Mouse (Mus musculus): Measurements from ENCODE around the gene Chrne.

Chrne gene

GRCm38 (mm10) chr11:70619101-70619500 lies at the start of gene Chrne:
Gene Chrne, minus strand, starts transcription at chr11:70619216.
- no peak for DNase-seq

- peak; percentile 79 to 88 for DNase-seq
Observed at GRCm38 (mm10) chr11:70668335-70668770, 49.3 kb upstream of the Chrne start.

GRCm38 (mm10) chr11:70667271-70668150 lies 48.5 kb upstream of the Chrne start:
- DNase-seq = no peak

DNA sequence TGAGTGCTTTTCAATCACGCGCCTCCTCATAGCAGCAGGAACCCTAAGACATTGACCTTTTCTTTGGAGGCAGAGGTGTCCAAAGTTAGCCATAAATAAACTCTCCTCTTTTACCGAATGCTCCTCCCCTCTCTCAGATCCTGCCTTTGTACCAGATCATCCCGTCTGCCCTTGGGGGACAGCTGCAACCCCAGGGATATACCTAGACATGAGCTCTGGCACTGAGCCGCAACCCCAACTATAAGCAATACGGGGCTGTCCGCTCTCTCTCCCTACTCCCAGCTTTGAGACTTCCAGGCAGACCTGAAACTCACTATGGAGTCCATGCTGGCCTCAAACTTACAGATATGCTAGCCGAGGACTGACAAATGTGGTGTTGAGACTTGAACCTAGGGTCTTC lies 47.7 kb upstream of the Chrne start:
- no peak for DNase-seq

- no peak for DNase-seq
Observed at GRCm38 (mm10) chr11:70664741-70665140, 45.7 kb upstream of the Chrne start.

DNA sequence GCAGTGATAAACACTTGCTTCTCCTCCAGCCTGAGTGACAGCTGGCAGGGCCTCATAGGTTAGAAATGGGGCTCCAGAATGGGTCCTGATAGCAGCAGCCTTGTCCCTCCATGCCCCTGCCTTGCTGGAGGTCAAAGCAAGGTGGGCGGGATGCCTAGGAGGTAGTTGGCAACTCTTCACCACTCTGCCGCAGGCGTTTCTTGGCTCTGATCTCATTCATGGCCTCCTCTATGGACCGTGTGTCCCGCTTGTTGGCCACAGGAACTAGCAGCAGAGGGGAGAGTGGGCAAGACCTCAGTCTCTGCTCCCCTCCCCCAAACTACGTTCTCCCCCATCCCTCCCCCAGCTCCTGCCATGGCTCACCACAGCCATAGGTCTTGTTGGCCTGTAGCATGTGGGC lies 44.9 kb upstream of the Chrne start:
- no peak for DNase-seq

DNA sequence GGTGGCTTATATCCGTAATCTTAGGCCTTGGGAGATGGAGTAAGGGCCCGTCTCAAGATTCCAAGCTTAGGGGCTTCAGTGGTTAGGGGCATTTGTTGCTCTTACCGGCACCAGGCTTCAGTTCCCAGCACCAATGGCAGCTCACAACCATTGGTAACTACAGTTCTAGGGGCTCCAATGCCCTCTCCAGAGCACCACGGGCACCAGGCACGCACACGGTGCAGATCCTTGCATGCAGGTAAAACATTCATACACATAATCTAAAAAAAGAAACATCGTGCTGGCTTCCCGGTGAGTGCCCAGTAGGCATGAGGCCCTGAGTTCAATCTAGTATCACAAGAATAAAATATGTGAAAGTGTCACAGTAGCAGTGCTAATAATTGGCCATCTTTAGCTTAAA lies 44.1 kb upstream of the Chrne start:
- no peak for DNase-seq

- no peak for DNase-seq
Observed at GRCm38 (mm10) chr11:70660571-70660970, 41.6 kb upstream of the Chrne start.

- no peak for DNase-seq
Observed at GRCm38 (mm10) chr11:70658942-70659341, 39.9 kb upstream of the Chrne start.

DNA sequence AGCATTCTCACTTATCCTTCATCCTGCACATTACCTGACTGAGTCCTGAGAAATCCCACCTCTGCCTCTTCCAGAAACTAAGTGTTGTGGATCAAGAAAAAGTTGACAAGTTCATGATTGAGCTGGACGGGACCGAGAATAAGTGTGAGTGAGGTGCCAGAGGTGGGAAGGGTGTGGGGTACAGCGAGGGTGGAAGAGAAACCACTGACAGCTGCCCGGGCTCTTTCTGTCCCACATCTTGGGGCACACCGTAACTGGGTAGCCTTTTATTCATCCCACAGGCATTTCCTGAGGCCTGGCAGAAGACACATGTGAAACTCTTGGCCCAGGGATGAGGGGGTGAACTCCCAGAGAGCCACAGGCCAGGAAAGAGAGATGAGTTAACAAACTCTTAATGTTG lies 39.5 kb upstream of the Chrne start:
- no peak for DNase-seq

GRCm38 (mm10) chr11:70657991-70658390 lies 39.0 kb upstream of the Chrne start:
- no peak for DNase-seq

DNA sequence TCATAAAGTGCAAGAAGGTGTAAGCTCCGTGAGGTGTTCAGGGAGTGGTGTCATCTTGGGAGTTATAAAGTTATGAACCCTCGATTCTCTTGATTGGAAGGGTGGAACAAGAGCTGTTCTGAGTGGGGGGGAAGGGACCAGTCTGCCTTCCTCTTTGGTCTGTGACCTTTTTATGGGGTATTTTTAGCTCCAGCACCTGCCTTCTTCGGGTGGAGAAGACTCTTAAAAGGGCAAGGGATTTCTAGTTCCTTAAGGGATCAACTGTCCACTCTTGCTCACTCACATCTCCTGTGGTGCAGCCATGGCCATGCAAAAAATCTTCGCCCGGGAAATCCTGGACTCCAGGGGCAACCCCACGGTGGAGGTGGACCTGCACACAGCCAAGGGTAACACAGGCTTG lies 38.6 kb upstream of the Chrne start:
- no peak for DNase-seq

DNA sequence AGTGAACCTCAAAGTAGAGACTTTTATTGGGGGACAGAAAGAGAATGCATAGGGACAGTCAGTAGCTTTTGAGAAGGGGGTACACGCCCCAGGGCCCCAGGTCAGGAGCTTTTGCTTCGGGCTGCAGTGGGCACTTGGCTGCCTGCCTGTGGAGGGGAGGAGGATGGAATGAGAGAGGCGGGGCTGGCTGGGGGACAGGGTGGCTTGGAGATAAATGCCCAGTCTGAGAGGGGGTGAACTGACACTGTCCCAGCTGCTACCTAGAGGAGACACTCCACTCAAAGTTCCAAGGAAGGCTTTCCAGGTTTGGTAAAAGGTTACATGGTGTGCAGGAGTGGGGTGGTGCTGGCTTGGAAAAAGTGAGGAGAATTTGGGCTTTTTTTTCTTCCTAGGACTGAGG lies 37.9 kb upstream of the Chrne start, which contains the start of gene Eno3:
TSS of gene Eno3 (plus strand) at position 239 of the 400 bp plus-strand sequence.
- DNase-seq = peak; percentile 50 to 52

GRCm38 (mm10) chr11:70656456-70656927 lies 37.5 kb upstream of the Chrne start:
- peak; percentile 56 to 72 for DNase-seq

DNA sequence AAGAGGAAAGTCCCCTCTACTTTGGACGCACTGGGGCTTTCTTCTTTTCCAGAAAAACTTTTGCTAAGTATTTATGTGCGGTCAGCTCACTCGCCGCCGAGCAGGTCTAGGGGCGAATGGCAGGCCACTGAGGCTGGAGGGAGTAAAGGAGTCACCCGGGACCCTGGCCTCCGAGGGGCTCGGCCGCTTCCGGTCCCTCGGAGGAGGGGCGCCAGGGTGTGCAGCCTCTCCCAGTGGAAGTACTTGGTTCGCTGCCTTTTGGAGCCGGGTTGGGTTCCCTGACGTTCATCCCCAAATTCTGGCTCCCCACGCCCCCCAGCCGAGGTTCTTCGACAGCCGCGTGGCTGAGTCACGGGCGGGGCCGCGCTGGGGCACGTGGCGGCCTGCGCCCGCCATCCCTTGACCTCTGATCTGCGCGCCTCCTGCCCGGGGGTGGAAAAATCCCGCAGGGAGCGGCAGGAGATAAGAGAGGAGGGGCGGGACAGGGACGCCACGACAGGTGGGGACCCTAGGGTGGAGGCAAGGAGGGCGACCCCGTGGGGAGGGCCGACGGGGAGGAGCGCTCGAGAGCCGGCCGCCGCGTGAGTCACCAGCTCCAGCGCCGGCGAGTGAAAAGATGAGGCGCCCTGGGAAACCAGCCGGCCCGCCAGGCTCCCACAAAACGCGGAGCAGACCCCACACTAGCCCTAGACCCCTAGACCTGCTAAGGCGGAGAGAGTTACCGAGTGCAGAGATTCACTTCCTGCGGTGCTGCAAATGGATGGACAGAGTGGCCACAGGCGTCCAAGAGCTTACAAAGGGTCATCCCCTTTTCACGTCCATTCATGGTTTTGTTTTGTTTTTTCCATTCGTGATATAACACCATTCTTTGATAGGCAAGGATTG lies 36.8 kb upstream of the Chrne start:
- DNase-seq = peak; percentile 70 to 81

DNA sequence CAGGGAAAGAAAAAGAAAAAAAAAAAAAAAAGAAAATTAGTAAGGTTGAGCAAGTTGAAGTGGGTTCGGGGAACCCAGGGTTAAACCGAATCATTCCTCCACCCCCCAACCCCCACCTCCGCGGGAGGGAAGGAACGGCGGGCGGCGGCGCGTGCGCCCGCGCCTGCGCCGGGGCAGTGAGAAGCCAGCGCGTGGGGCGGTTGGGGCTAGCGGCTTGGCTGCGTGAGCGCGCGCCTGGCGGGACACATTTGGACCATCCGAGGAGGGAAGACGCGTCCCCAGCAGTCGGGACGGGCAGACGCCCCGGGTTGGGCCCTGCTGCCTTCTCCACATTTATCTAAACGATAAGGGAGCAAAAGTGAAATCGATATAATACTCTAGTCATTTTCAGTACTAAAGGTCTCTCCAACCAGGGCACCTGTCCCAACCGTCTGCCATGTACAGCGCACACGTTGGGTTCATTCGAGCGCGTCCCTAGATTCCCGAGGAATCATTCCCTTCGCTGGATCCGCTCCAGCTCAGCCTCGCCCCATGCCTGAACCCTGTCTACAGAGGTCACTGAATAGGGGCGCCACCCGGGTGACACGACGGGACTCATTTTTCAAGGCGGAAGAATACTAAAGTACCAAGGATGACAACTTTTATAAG lies 36.0 kb upstream of the Chrne start:
- DNase-seq = peak; percentile 89 to 93

GRCm38 (mm10) chr11:70654198-70654922 lies 35.3 kb upstream of the Chrne start, which contains the start of gene Pfn1:
Gene Pfn1, minus strand, starts transcription at chr11:70654644.
- DNase-seq = peak; percentile 86 to 92

GRCm38 (mm10) chr11:70653345-70654197 lies 34.6 kb upstream of the Chrne start:
- DNase-seq = peak; percentile 76 to 86

DNA sequence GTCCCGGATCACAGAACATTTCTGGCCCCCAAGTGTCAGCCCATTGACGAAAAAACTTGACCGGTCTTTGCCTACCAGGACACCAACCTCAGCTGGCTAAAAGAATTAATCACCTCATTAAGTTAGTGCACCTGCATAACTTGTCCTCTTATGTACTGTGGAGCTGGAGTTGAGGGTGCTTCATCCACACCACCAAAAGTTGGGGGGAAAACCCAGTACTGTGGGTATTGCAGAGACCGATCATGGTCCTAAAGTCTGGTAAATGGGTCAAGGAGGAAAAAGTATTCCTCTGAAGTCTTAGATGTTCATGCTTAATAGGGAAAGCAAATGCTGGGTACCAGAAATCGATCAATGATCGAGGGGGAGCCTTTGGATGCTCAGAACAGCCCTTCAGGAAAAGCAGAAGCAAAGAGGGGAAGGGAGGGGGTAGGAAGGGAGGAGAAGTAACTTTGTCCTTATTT lies 33.9 kb upstream of the Chrne start:
- no peak for DNase-seq

DNA sequence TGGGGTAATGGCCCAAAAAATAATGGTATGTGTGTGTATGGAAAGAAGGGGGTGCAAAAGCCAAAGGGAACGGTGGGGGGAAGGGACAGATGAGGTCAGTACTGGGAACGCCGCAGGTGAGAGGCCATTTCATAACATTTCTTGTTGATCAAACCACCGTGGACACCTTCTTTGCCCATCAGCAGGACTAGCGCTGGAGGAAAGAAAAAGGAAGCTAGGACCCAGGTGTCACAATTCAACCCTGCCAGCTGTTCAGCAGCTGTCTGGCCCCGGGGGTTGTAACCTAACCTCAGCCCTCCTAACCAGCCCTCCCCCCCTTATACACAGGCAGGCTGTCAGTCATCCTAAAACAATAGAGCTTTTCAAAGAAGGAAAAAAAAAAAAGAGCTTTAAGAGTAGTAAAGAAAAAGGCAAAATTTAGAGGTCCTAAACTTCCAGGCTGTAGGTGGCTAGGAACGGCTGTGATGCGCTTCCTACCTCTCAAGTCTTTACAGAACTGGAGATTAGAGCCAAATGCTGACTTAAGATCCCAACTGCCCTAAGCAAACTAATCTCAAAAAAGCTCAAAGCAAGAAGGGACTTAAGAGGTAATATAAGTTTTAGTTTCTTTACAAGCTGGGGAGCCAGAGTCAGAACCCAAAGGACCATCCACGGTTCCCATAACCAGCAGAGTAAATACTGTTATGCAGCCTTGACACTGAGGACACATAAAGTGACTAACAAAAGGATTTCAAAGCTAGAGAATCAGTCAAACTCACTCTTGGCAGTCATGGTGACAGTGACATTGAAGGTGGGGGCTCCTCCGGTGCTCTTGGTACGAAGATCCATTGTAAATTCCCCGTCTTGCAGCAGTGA lies 33.2 kb upstream of the Chrne start:
- DNase-seq = peak in 1 of 2 experiments; percentile 43

Measured in kidney, postnatal 4 days (tissue).